Mouse (Mus musculus): ENCODE data around the gene Sh3bgrl2. TPM values are rescaled to one million over a fixed set of nuclear protein-coding genes. Genes with fewer than 3 reads are reported as not detected.

Gene Sh3bgrl2
- polyA plus RNA-seq, 1 experiment from 2014 or later = 24.7 TPM

GRCm38 (mm10) chr9:83537921-83538536 is 10.1 kb upstream of the Sh3bgrl2 start:
- H3K4me1 ChIP-seq (ENCODE audit: control insufficient read depth, insufficient read depth, low read length) = 0 out of 2 replicates have a peak, but pooled peaks cover 3% of the 10 kb centered on the region
- WGBS = 49% methylated on average over 15 of the region's 15 CpGs
- no peaks in the 10 kb centered on the region for H3K9me3 ChIP-seq (ENCODE audit: control insufficient read depth, low read depth, low read length)
- no peak overlapping the region for H3K4me2 ChIP-seq (replicated peaks; ENCODE audit: low read depth, low read length)
- H3K9ac ChIP-seq (replicated peaks; ENCODE audit: low read depth, low read length) = no peak overlapping the region
- H3K27me3 ChIP-seq (ENCODE audit: control insufficient read depth, insufficient read depth, low read length) = no peaks in the 10 kb centered on the region
- no peak for ATAC-seq (ENCODE audit: insufficient number of reproducible peaks, insufficient read depth, low FRiP score, low read depth)
- H3K4me3 ChIP-seq (ENCODE audit: low read depth, low read length) = no peak overlapping the region
- H3K36me3 ChIP-seq (ENCODE audit: control insufficient read depth, insufficient read depth, low read length) = no peaks in the 10 kb centered on the region
- no peak overlapping the region for H3K27ac ChIP-seq (ENCODE audit: low read length)

GRCm38 (mm10) chr9:83539809-83540491 is 8.2 kb upstream of the Sh3bgrl2 start:
- no peaks in the 10 kb centered on the region for H3K9me3 ChIP-seq (ENCODE audit: control insufficient read depth, low read depth, low read length)
- no peaks in the 10 kb centered on the region for H3K36me3 ChIP-seq (ENCODE audit: control insufficient read depth, insufficient read depth, low read length)
- H3K4me3 ChIP-seq (ENCODE audit: low read depth, low read length) = no peak overlapping the region
- no peak overlapping the region for H3K4me2 ChIP-seq (replicated peaks; ENCODE audit: low read depth, low read length)
- no peak for ATAC-seq (ENCODE audit: insufficient number of reproducible peaks, insufficient read depth, low FRiP score, low read depth)
- no peak overlapping the region for H3K9ac ChIP-seq (replicated peaks; ENCODE audit: low read depth, low read length)
- no peaks in the 10 kb centered on the region for H3K27me3 ChIP-seq (ENCODE audit: control insufficient read depth, insufficient read depth, low read length)
- H3K27ac ChIP-seq (ENCODE audit: low read length) = no peak overlapping the region
- 0 out of 2 replicates have a peak, but pooled peaks cover 3% of the 10 kb centered on the region for H3K4me1 ChIP-seq (ENCODE audit: control insufficient read depth, insufficient read depth, low read length)
- WGBS = 83% methylated on average over 14 of the region's 14 CpGs

GRCm38 (mm10) chr9:83540492-83540857 is 7.7 kb upstream of the Sh3bgrl2 start:
- H3K27me3 ChIP-seq (ENCODE audit: control insufficient read depth, insufficient read depth, low read length) = no peaks in the 10 kb centered on the region
- H3K4me1 ChIP-seq (ENCODE audit: control insufficient read depth, insufficient read depth, low read length) = 0 out of 2 replicates have a peak, but pooled peaks cover 3% of the 10 kb centered on the region
- no peak overlapping the region for H3K9ac ChIP-seq (replicated peaks; ENCODE audit: low read depth, low read length)
- no peaks in the 10 kb centered on the region for H3K9me3 ChIP-seq (ENCODE audit: control insufficient read depth, low read depth, low read length)
- H3K36me3 ChIP-seq (ENCODE audit: control insufficient read depth, insufficient read depth, low read length) = no peaks in the 10 kb centered on the region
- H3K4me2 ChIP-seq (replicated peaks; ENCODE audit: low read depth, low read length) = no peak overlapping the region
- ATAC-seq (ENCODE audit: insufficient number of reproducible peaks, insufficient read depth, low FRiP score, low read depth) = no peak
- H3K27ac ChIP-seq (ENCODE audit: low read length) = no peak overlapping the region
- WGBS = 86% methylated on average over 4 of the region's 4 CpGs
- H3K4me3 ChIP-seq (ENCODE audit: low read depth, low read length) = no peak overlapping the region

DNA sequence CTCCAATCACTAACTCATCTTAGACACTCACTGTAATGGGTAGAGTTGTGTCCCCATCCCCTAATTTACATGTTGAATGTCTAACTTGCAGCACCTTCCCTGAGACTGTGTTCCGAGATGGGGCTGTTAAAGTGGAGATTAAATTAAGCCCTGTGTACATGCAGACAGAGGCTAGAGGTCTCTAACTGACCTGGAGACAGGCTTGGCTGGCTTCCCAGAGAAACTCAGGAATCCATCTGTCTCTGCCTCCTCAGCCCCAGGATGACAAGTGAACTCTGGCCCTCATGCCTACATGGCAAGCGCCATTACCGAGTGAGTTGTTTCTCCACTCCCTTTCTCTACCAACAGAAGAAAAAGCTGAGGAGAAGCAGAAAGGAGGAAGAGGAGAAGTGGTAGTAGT is 7.2 kb upstream of the Sh3bgrl2 start:
- no peaks in the 10 kb centered on the region for H3K27me3 ChIP-seq (ENCODE audit: control insufficient read depth, insufficient read depth, low read length)
- H3K27ac ChIP-seq (ENCODE audit: low read length) = no peak overlapping the region
- no peaks in the 10 kb centered on the region for H3K9me3 ChIP-seq (ENCODE audit: control insufficient read depth, low read depth, low read length)
- H3K4me1 ChIP-seq (ENCODE audit: control insufficient read depth, insufficient read depth, low read length) = 0 out of 2 replicates have a peak, but pooled peaks cover 3% of the 10 kb centered on the region
- no peak overlapping the region for H3K4me2 ChIP-seq (replicated peaks; ENCODE audit: low read depth, low read length)
- H3K9ac ChIP-seq (replicated peaks; ENCODE audit: low read depth, low read length) = no peak overlapping the region
- no peak overlapping the region for H3K4me3 ChIP-seq (ENCODE audit: low read depth, low read length)
- 27% methylated on average over 3 of the region's 3 CpGs for WGBS
- H3K36me3 ChIP-seq (ENCODE audit: control insufficient read depth, insufficient read depth, low read length) = no peaks in the 10 kb centered on the region
- no peak; the same call in 1 of the 2 replicates for ATAC-seq (ENCODE audit: insufficient number of reproducible peaks, insufficient read depth, low FRiP score, low read depth)

- H3K36me3 ChIP-seq (ENCODE audit: control insufficient read depth, insufficient read depth, low read length) = no peaks in the 10 kb centered on the region
- no peak for ATAC-seq (ENCODE audit: insufficient number of reproducible peaks, insufficient read depth, low FRiP score, low read depth)
- no peaks in the 10 kb centered on the region for H3K9me3 ChIP-seq (ENCODE audit: control insufficient read depth, low read depth, low read length)
- no peak overlapping the region for H3K4me2 ChIP-seq (replicated peaks; ENCODE audit: low read depth, low read length)
- no peak overlapping the region for H3K4me3 ChIP-seq (ENCODE audit: low read depth, low read length)
- H3K27me3 ChIP-seq (ENCODE audit: control insufficient read depth, insufficient read depth, low read length) = no peaks in the 10 kb centered on the region
- H3K4me1 ChIP-seq (ENCODE audit: control insufficient read depth, insufficient read depth, low read length) = 0 out of 2 replicates have a peak, but pooled peaks cover 3% of the 10 kb centered on the region
- H3K9ac ChIP-seq (replicated peaks; ENCODE audit: low read depth, low read length) = no peak overlapping the region
- H3K27ac ChIP-seq (ENCODE audit: low read length) = 0 out of 2 replicates have a peak overlapping the region, but pooled peaks have one; percentile 21
These were observed 2.9 kb upstream of the Sh3bgrl2 start for GRCm38 (mm10) chr9:83545240-83545639.

GRCm38 (mm10) chr9:83546316-83546715 is 1.8 kb upstream of the Sh3bgrl2 start:
- Histone ChIP-seq H3K27ac (ENCODE audit: low read length) (no peak overlapping the region), H3K36me3 (ENCODE audit: control insufficient read depth, insufficient read depth, low read length) (no peaks in the 10 kb centered on the region), H3K4me2 (replicated peaks; ENCODE audit: low read depth, low read length) (no peak overlapping the region), H3K9me3 (ENCODE audit: control insufficient read depth, low read depth, low read length) (no peaks in the 10 kb centered on the region), H3K4me3 (ENCODE audit: low read depth, low read length) (no peak overlapping the region), H3K4me1 (ENCODE audit: control insufficient read depth, insufficient read depth, low read length) (no peaks in the 10 kb centered on the region), H3K9ac (replicated peaks; ENCODE audit: low read depth, low read length) (no peak overlapping the region), H3K27me3 (ENCODE audit: control insufficient read depth, insufficient read depth, low read length) (no peaks in the 10 kb centered on the region)
- no peak for ATAC-seq (ENCODE audit: insufficient number of reproducible peaks, insufficient read depth, low FRiP score, low read depth)
- 68% methylated on average over 7 of the region's 7 CpGs for WGBS

DNA sequence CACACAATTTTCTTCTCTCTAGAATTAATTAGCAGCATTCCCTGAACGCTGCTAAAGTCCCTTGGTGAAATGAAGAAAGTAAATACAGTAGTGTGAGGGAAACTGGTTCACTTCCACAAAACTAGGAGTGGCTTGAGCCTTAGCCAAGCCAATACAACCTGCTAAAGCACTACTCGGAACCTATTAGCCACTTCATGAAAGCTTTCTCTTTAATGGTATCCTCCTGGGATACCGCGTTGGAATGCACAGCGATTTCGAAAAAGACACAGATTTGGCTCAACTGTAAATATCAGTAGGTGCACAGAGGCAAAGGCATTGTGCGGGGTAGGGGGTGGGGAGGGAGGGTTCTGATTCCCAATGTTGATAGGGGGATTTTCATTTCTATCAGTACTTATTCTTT is 898 bp upstream of the Sh3bgrl2 start:
- Histone ChIP-seq H3K4me2 (replicated peaks; ENCODE audit: low read depth, low read length) (no peak overlapping the region), H3K4me1 (ENCODE audit: control insufficient read depth, insufficient read depth, low read length) (no peaks in the 10 kb centered on the region), H3K27me3 (ENCODE audit: control insufficient read depth, insufficient read depth, low read length) (no peaks in the 10 kb centered on the region), H3K27ac (ENCODE audit: low read length) (no peak overlapping the region), H3K36me3 (ENCODE audit: control insufficient read depth, insufficient read depth, low read length) (no peaks in the 10 kb centered on the region), H3K9ac (replicated peaks; ENCODE audit: low read depth, low read length) (no peak overlapping the region), H3K9me3 (ENCODE audit: control insufficient read depth, low read depth, low read length) (no peaks in the 10 kb centered on the region), H3K4me3 (ENCODE audit: low read depth, low read length) (no peak overlapping the region)
- no peak for ATAC-seq (ENCODE audit: insufficient number of reproducible peaks, insufficient read depth, low FRiP score, low read depth)
- 78% methylated on average over 7 of the region's 7 CpGs for WGBS

DNA sequence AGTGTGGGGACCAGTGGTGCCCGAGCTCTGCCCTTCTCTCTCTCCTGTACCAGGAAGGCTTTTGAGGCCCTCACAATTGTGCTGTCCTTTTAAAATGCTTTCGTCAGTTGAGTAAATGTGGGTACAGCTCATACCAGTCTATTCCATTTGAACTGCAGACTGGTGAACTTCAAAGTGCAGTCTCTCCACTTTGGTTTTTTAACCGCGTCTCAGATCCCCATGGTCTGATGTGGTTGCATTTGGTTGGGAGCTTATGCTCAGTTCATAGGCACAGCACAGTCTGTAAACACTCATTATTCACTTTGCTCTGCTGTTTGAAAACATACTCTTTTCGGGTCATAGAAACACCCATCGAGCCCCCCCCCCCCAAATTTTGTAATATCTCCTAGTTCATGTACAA is 1.7 kb downstream of the Sh3bgrl2 start:
- Histone ChIP-seq H3K27me3 (ENCODE audit: control insufficient read depth, insufficient read depth, low read length) (no peaks in the 10 kb centered on the region), H3K4me1 (ENCODE audit: control insufficient read depth, insufficient read depth, low read length) (no peaks in the 10 kb centered on the region), H3K4me2 (replicated peaks; ENCODE audit: low read depth, low read length) (no peak overlapping the region; the same call in 1 of the 2 replicates), H3K9me3 (ENCODE audit: control insufficient read depth, low read depth, low read length) (no peaks in the 10 kb centered on the region), H3K4me3 (ENCODE audit: low read depth, low read length) (no peak overlapping the region), H3K36me3 (ENCODE audit: control insufficient read depth, insufficient read depth, low read length) (no peaks in the 10 kb centered on the region), H3K9ac (replicated peaks; ENCODE audit: low read depth, low read length) (no peak overlapping the region), H3K27ac (ENCODE audit: low read length) (no peak overlapping the region)
- ATAC-seq (ENCODE audit: insufficient number of reproducible peaks, insufficient read depth, low FRiP score, low read depth) = no peak
- WGBS = 77% methylated on average over 6 of the region's 6 CpGs

Measured in stomach, embryonic 14.5 days (tissue).